Mouse (Mus musculus) heart, embryonic 11.5 days (tissue): Measurements from ENCODE around the gene Cemip2. TPM values are rescaled to one million over a fixed set of nuclear protein-coding genes. Genes with fewer than 3 reads are reported as not detected.

Source experiments
- ATAC-seq: fragments of 200-750 bp; cut with Nextera tagmentation; replicated peaks from 2 replicates; pipeline ENCODE4 v1.8.0; 2017; ENCODE audit warnings: moderate library complexity; ENCODE audit not compliant: insufficient number of reproducible peaks, low FRiP score, low TSS enrichment
- H3K27ac ChIP-seq: fragments of 300-500 bp; sonication (generic); 2 replicates; pipeline ENCODE4 v1.5.1; 2014; ENCODE audit warnings: mild to moderate bottlenecking, low read depth, low read length
- H3K27me3 ChIP-seq: fragments of 300-500 bp; sonication (generic); 2 replicates; pipeline ENCODE4 v1.6.1; 2014; ENCODE audit warnings: mild to moderate bottlenecking, low read length, mixed read lengths; ENCODE audit not compliant: control insufficient read depth, insufficient read depth
- H3K36me3 ChIP-seq: fragments of 300-500 bp; sonication (generic); 2 replicates; pipeline ENCODE4 v1.6.1; 2014; ENCODE audit warnings: mild to moderate bottlenecking, low read length, moderate library complexity, mixed read lengths; ENCODE audit not compliant: control insufficient read depth, insufficient read depth
- H3K4me1 ChIP-seq: fragments of 300-500 bp; sonication (generic); 2 replicates; pipeline ENCODE4 v1.6.1; 2014; ENCODE audit warnings: low read length; ENCODE audit not compliant: control insufficient read depth, insufficient read depth
- H3K4me2 ChIP-seq: fragments of 300-500 bp; sonication (generic); 2 replicates; pipeline ENCODE4 v1.6.1; 2014; ENCODE audit warnings: mild to moderate bottlenecking, moderate library complexity
- H3K4me3 ChIP-seq: fragments of 300-500 bp; sonication (generic); 2 replicates; pipeline ENCODE4 v1.5.1; 2014; ENCODE audit warnings: low read depth, low read length
- H3K9ac ChIP-seq: fragments of 300-500 bp; sonication (generic); 2 replicates; pipeline ENCODE4 v1.6.1; 2014; ENCODE audit warnings: mild to moderate bottlenecking, low read depth, low read length, moderate library complexity
- H3K9me3 ChIP-seq: fragments of 300-500 bp; sonication (generic); replicated peaks from 2 replicates; pipeline ENCODE4 v1.6.1; 2016; ENCODE audit warnings: low read length; ENCODE audit not compliant: control insufficient read depth
- WGBS: fragments of 180-500 bp; shearing (Covaris S2); extraction: QIAGEN DNeasy Blood & Tissue Kit; methylation state at CpG from one replicate; pipeline ENCODE4 v1.1.7; 2014; ENCODE audit not compliant: insufficient replicate concordance; 5-methylcytosine and 5-hydroxymethylcytosine counted together
- polyA plus RNA-seq: library from polyadenylated mRNA; unstranded; fragments of >200 nt; fragmentation: Nextera tagmentation; extraction: Ambion mirVana; gene quantifications from 2 replicates; pipeline ENCODE4 v1.2.1, GENCODE M21; 2014

Cemip2 gene
- polyA plus RNA-seq, 1 experiment from 2014 or later: 77.0 TPM

DNA sequence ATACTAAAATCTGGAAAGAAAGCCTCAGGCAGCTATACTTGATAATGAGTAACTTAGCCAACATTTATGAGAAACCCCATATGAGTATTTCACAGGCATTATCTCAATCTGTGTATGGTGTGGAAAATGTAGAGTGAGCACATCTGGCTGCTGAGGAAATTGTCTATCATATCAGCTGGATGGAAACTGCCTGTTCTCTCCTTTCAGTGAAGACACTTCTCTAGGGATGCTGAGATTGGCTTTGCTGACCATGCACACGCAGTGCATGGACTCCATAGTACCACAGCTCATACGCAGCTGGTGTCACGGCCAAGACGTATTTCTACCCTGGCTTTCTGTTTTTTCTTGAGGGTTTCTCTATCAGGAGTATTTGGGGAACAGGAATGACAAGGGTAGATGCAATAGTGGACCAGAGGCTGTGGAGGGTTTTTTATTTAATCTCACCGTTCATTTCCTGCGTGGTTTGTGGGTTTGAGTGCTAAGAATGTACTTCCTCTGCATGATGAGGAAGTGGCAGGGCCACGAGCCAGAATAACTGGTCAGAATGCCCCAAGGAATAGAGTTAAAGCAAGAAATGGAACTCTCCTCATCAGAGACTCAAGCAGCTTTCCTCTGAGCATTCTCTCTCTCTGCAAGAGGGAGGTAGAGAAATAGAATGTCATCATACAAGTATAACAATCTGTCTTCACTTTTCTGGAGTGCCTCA is 119.1 kb downstream of the Cemip2 start:
- WGBS: 46% methylated on average over 7 of the region's 7 CpGs
- no peak overlapping the region for H3K4me3 ChIP-seq

DNA sequence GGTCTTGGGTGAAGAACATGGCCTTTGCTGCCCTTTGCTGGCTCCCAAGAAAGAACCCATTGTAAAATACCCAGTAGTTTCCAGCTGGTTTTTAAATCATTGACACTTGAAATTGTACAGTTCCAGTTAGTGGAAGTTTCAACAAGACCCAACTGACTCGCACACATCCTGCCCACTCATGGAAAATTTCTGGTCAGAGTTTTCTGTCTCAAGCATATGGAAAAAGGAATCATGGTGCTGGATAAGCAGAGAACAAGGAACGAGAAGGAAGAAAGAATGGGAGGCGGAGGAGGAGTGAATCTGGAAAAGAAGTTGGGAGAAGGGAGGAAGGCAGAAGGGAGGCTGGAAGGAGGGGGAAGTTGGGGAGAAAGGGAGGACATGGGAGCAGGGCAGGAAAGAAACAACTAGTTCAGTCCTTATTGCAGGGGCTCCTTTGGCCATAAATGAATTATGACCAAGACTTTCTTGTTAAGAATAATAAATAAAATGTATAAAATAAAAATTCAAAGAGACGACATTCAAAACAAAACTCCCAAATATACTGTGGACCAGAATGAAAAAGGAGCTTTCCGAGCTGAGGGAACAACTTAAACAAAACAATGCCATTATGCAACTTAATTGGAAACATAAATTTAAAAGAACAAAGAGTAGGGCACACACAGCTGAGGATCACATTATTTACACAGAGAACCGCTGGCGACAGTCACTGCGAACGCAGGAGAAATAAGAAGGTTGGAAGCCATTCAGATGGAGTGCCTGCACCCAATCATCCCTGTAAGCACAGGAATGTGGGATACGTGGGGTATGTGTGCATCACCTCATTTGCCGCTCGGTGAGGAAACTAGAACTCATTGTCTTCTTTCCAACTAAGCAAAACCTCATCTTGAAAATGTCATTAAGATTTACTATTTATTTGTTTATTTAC is 120.1 kb downstream of the Cemip2 start:
- Histone ChIP-seq H3K36me3 (no peaks in the 10 kb centered on the region), H3K4me1 (no peaks in the 10 kb centered on the region), H3K9ac (no peak overlapping the region), H3K27me3 (no peaks in the 10 kb centered on the region), H3K27ac (peak overlapping the region; percentile 74), H3K9me3 (no peaks in the 10 kb centered on the region), H3K4me3 (no peak overlapping the region), H3K4me2 (no peak overlapping the region)
- no peak for ATAC-seq
- whole genome bisulfite sequencing: 70% methylated on average over 12 of the region's 12 CpGs

More for the DNA sequence above, 119.1 kb downstream of the Cemip2 start:
- no peaks in the 10 kb centered on the region for H3K27me3 ChIP-seq
- no peaks in the 10 kb centered on the region for H3K9me3 ChIP-seq
- peak overlapping the region; percentile 74 for H3K27ac ChIP-seq
- peak; percentile 49; the same call in 1 of the 2 replicates for ATAC-seq
- H3K9ac ChIP-seq: no peak overlapping the region
- H3K4me1 ChIP-seq: no peaks in the 10 kb centered on the region
- no peak overlapping the region for H3K4me2 ChIP-seq
- no peaks in the 10 kb centered on the region for H3K36me3 ChIP-seq

Other genes with a start within 250 kb of the Cemip2 start
- 45.8 and 46.0 TPM in 2 replicates for gene 1110059E24Rik, start 125.4 kb upstream of the Cemip2 start, polyA plus RNA-seq
- gene Abhd17b, start 125.2 kb upstream of the Cemip2 start, polyA plus RNA-seq: 18.1 and 19.4 TPM in 2 replicates